Mouse (Mus musculus): Measurements from ENCODE around the gene Nmnat3. TPM values are rescaled to one million over a fixed set of nuclear protein-coding genes. Genes with fewer than 3 reads are reported as not detected.
A peak's percentile ranks its signal among the peaks of the same experiment; 100 is the strongest.

Nmnat3 gene
- polyA plus RNA-seq, 1 experiment from 2014 or later = 10.3 TPM

DNA sequence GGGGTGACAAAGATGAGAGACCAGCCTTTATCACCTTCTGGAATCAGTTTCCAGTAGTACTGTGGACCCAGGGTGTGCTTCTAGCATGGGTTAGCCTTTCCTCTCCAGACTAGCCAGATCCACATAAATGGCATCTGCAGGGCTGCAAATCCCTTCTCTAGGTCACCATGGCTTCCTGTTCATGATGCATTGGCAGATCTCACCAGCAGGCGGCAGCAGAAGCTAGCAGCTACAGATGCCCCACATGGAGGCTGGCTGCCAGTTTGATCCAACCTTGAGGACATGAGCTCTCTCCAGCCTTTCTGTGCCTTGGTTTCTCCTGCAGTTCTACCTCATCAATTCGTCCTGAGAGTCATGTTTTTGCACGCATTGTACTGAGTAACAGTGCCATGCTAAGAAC, 121.9 kb downstream of the Nmnat3 start:
- 21% methylated on average over 3 of the region's 3 CpGs for WGBS (ENCODE audit: insufficient replicate concordance)
- no peak overlapping the region for H3K9ac ChIP-seq (ENCODE audit: low read depth, low read length)
- H3K4me1 ChIP-seq (ENCODE audit: control insufficient read depth, insufficient read depth, low read length) = no peaks in the 10 kb centered on the region
- H3K4me2 ChIP-seq = no peak overlapping the region
- H3K9me3 ChIP-seq (replicated peaks; ENCODE audit: control insufficient read depth, low read length) = no peaks in the 10 kb centered on the region
- no peak for ATAC-seq (replicated peaks; ENCODE audit: insufficient number of reproducible peaks, low FRiP score, low TSS enrichment)
- H3K36me3 ChIP-seq (ENCODE audit: control insufficient read depth, insufficient read depth, low read length) = no peaks in the 10 kb centered on the region
- no peaks in the 10 kb centered on the region for H3K27me3 ChIP-seq (ENCODE audit: control insufficient read depth, insufficient read depth, low read length)
- no peak overlapping the region for H3K4me3 ChIP-seq (ENCODE audit: low read depth, low read length)
- no peak overlapping the region for H3K27ac ChIP-seq (ENCODE audit: low read depth, low read length)

GRCm38 (mm10) chr9:98415427-98415826, 128.2 kb downstream of the Nmnat3 start:
- H3K4me2 ChIP-seq = no peak overlapping the region
- H3K9me3 ChIP-seq (replicated peaks; ENCODE audit: control insufficient read depth, low read length) = no peaks in the 10 kb centered on the region; the same call in 1 of the 2 replicates
- no peak overlapping the region for H3K9ac ChIP-seq (ENCODE audit: low read depth, low read length)
- no peaks in the 10 kb centered on the region for H3K36me3 ChIP-seq (ENCODE audit: control insufficient read depth, insufficient read depth, low read length)
- ATAC-seq (replicated peaks; ENCODE audit: insufficient number of reproducible peaks, low FRiP score, low TSS enrichment) = no peak
- no peaks in the 10 kb centered on the region for H3K4me1 ChIP-seq (ENCODE audit: control insufficient read depth, insufficient read depth, low read length)
- WGBS (ENCODE audit: insufficient replicate concordance) = 83% methylated on average over 4 of the region's 4 CpGs
- H3K4me3 ChIP-seq (ENCODE audit: low read depth, low read length) = no peak overlapping the region
- H3K27me3 ChIP-seq (ENCODE audit: control insufficient read depth, insufficient read depth, low read length) = no peaks in the 10 kb centered on the region
- no peak overlapping the region for H3K27ac ChIP-seq (ENCODE audit: low read depth, low read length)

GRCm38 (mm10) chr9:98417919-98418318, 130.7 kb downstream of the Nmnat3 start:
- H3K4me3 ChIP-seq (ENCODE audit: low read depth, low read length) = no peak overlapping the region
- WGBS (ENCODE audit: insufficient replicate concordance) = 53% methylated on average over 7 of the region's 7 CpGs
- H3K27ac ChIP-seq (ENCODE audit: low read depth, low read length) = no peak overlapping the region
- ATAC-seq (replicated peaks; ENCODE audit: insufficient number of reproducible peaks, low FRiP score, low TSS enrichment) = no peak
- H3K4me2 ChIP-seq = no peak overlapping the region
- H3K27me3 ChIP-seq (ENCODE audit: control insufficient read depth, insufficient read depth, low read length) = 0 out of 2 replicates have a peak, but pooled peaks cover 3% of the 10 kb centered on the region
- H3K9ac ChIP-seq (ENCODE audit: low read depth, low read length) = no peak overlapping the region
- H3K4me1 ChIP-seq (ENCODE audit: control insufficient read depth, insufficient read depth, low read length) = no peaks in the 10 kb centered on the region
- no peaks in the 10 kb centered on the region for H3K36me3 ChIP-seq (ENCODE audit: control insufficient read depth, insufficient read depth, low read length)
- H3K9me3 ChIP-seq (replicated peaks; ENCODE audit: control insufficient read depth, low read length) = no peaks in the 10 kb centered on the region; the same call in 1 of the 2 replicates

- no peaks in the 10 kb centered on the region for H3K36me3 ChIP-seq (ENCODE audit: control insufficient read depth, insufficient read depth, low read length)
- no peak overlapping the region for H3K9ac ChIP-seq (ENCODE audit: low read depth, low read length)
- no peaks in the 10 kb centered on the region; the same call in 1 of the 2 replicates for H3K9me3 ChIP-seq (replicated peaks; ENCODE audit: control insufficient read depth, low read length)
- no peak overlapping the region for H3K4me2 ChIP-seq
- no peak overlapping the region for H3K27ac ChIP-seq (ENCODE audit: low read depth, low read length)
- WGBS (ENCODE audit: insufficient replicate concordance) = 89% methylated on average over 3 of the region's 3 CpGs
- no peaks in the 10 kb centered on the region for H3K4me1 ChIP-seq (ENCODE audit: control insufficient read depth, insufficient read depth, low read length)
- H3K27me3 ChIP-seq (ENCODE audit: control insufficient read depth, insufficient read depth, low read length) = 0 out of 2 replicates have a peak, but pooled peaks cover 6% of the 10 kb centered on the region
- no peak for ATAC-seq (replicated peaks; ENCODE audit: insufficient number of reproducible peaks, low FRiP score, low TSS enrichment)
- no peak overlapping the region for H3K4me3 ChIP-seq (ENCODE audit: low read depth, low read length)
These were observed 131.1 kb downstream of the Nmnat3 start for GRCm38 (mm10) chr9:98418346-98418745.

DNA sequence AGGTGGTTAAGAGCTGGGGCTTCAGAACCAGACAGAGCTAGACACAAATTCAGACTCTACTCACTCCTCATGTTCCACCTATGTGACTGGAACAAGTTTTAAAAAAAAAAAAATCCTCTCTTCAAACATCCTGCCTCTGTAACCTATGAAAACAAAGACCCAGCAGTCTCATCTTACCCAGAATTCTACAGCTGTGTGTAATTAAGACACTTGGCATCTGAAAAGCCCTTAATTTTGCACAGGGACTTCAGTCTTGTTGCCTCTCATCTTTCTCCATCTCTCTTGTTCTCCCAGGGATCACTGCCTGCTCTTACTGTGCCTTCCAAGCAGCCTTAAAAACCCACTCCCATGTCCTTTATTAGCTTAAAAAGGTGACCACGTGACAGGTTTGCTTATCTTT, 133.4 kb downstream of the Nmnat3 start:
- H3K27ac ChIP-seq (ENCODE audit: low read depth, low read length) = no peak overlapping the region
- peaks cover 7% of the 10 kb centered on the region; the same call in 1 of the 2 replicates for H3K4me1 ChIP-seq (ENCODE audit: control insufficient read depth, insufficient read depth, low read length)
- H3K36me3 ChIP-seq (ENCODE audit: control insufficient read depth, insufficient read depth, low read length) = no peaks in the 10 kb centered on the region
- no peak overlapping the region for H3K4me3 ChIP-seq (ENCODE audit: low read depth, low read length)
- ATAC-seq (replicated peaks; ENCODE audit: insufficient number of reproducible peaks, low FRiP score, low TSS enrichment) = no peak
- 68% methylated on average over 1 of the region's 1 CpGs for WGBS (ENCODE audit: insufficient replicate concordance)
- H3K9me3 ChIP-seq (replicated peaks; ENCODE audit: control insufficient read depth, low read length) = no peaks in the 10 kb centered on the region; the same call in 1 of the 2 replicates
- no peak overlapping the region for H3K4me2 ChIP-seq
- peaks cover 8% of the 10 kb centered on the region; the same call in 1 of the 2 replicates for H3K27me3 ChIP-seq (ENCODE audit: control insufficient read depth, insufficient read depth, low read length)
- H3K9ac ChIP-seq (ENCODE audit: low read depth, low read length) = no peak overlapping the region

DNA sequence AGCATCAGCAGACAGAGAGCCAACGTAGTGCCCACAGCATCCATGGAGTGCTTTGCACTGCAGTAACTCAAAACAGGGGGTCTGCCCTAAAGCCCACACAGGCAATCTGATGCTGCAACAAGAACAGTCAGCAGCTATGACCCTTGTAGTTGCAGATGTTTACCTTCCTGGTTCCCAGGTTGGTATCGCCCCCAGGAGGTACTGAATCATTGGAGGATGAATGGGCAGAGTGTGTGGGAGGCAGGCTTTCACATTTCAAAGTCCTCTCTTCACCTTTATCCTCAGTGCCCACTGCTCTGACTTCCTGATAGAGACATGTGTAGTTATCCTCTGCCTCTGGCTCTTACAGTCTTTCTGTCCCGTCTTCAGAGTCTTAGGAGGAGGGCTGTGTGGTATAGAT, 134.7 kb downstream of the Nmnat3 start:
- Histone ChIP-seq H3K27ac (ENCODE audit: low read depth, low read length) (no peak overlapping the region), H3K9me3 (replicated peaks; ENCODE audit: control insufficient read depth, low read length) (no peaks in the 10 kb centered on the region), H3K36me3 (ENCODE audit: control insufficient read depth, insufficient read depth, low read length) (no peaks in the 10 kb centered on the region), H3K4me1 (ENCODE audit: control insufficient read depth, insufficient read depth, low read length) (peaks cover 11% of the 10 kb centered on the region; the same call in 1 of the 2 replicates), H3K27me3 (ENCODE audit: control insufficient read depth, insufficient read depth, low read length) (peaks cover 8% of the 10 kb centered on the region; the same call in 1 of the 2 replicates), H3K4me3 (ENCODE audit: low read depth, low read length) (no peak overlapping the region), H3K4me2 (no peak overlapping the region), H3K9ac (ENCODE audit: low read depth, low read length) (no peak overlapping the region)
- 56% methylated on average over 3 of the region's 3 CpGs for WGBS (ENCODE audit: insufficient replicate concordance)
- ATAC-seq (replicated peaks; ENCODE audit: insufficient number of reproducible peaks, low FRiP score, low TSS enrichment) = no peak

DNA sequence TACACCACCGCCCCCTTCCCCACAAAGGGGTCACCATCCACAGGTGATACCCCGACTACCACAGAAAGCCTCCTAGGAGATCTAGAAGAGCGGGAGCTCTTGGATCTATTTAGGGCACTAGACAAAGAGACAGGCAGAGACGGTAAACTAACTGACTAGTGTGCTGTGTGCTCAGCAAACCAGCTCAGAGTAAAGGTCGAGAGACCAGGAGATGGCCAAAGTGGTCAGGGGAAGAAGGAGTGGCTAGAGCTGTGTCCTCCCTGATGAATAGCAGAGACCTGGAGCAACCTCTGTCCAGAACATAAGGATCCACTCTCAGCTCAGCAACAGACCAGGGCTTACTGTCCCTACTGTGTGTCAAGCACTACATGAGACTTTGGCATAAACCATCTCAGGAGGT, 135.4 kb downstream of the Nmnat3 start, which contains the start of gene Rbp1:
TSS of gene Rbp1 (plus strand) at position 306 of the 400 bp plus-strand sequence.
- Histone ChIP-seq H3K27me3 (ENCODE audit: control insufficient read depth, insufficient read depth, low read length) (peaks cover 8% of the 10 kb centered on the region; the same call in 1 of the 2 replicates), H3K9me3 (replicated peaks; ENCODE audit: control insufficient read depth, low read length) (no peaks in the 10 kb centered on the region), H3K4me2 (no peak within 1 kb of the TSS), H3K9ac (ENCODE audit: low read depth, low read length) (no peak within 1 kb of the TSS), H3K27ac (ENCODE audit: low read depth, low read length) (no peak within 1 kb of the TSS), H3K4me3 (ENCODE audit: low read depth, low read length) (no peak within 1 kb of the TSS), H3K4me1 (ENCODE audit: control insufficient read depth, insufficient read depth, low read length) (peaks cover 16% of the 10 kb centered on the region), H3K36me3 (ENCODE audit: control insufficient read depth, insufficient read depth, low read length) (no peaks in the 10 kb centered on the region)
- 78% methylated on average over 5 of the region's 5 CpGs for WGBS (ENCODE audit: insufficient replicate concordance)
- ATAC-seq (replicated peaks; ENCODE audit: insufficient number of reproducible peaks, low FRiP score, low TSS enrichment) = no peak

- no peaks in the 10 kb centered on the region for H3K9me3 ChIP-seq (replicated peaks; ENCODE audit: control insufficient read depth, low read length)
- no peak overlapping the region for H3K4me2 ChIP-seq
- ATAC-seq (replicated peaks; ENCODE audit: insufficient number of reproducible peaks, low FRiP score, low TSS enrichment) = no peak
- H3K27me3 ChIP-seq (ENCODE audit: control insufficient read depth, insufficient read depth, low read length) = peaks cover 8% of the 10 kb centered on the region; the same call in 1 of the 2 replicates
- no peaks in the 10 kb centered on the region for H3K36me3 ChIP-seq (ENCODE audit: control insufficient read depth, insufficient read depth, low read length)
- H3K4me3 ChIP-seq (ENCODE audit: low read depth, low read length) = no peak overlapping the region
- H3K9ac ChIP-seq (ENCODE audit: low read depth, low read length) = no peak overlapping the region
- peaks cover 23% of the 10 kb centered on the region for H3K4me1 ChIP-seq (ENCODE audit: control insufficient read depth, insufficient read depth, low read length)
- no peak overlapping the region for H3K27ac ChIP-seq (ENCODE audit: low read depth, low read length)
- 10% methylated on average over 4 of the region's 4 CpGs for WGBS (ENCODE audit: insufficient replicate concordance)
These were observed 136.5 kb downstream of the Nmnat3 start for GRCm38 (mm10) chr9:98423691-98424090.

GRCm38 (mm10) chr9:98424291-98424690, 137.1 kb downstream of the Nmnat3 start:
- H3K36me3 ChIP-seq (ENCODE audit: control insufficient read depth, insufficient read depth, low read length) = no peaks in the 10 kb centered on the region
- peak overlapping the region; percentile 63 for H3K4me3 ChIP-seq (ENCODE audit: low read depth, low read length)
- no peak overlapping the region for H3K27ac ChIP-seq (ENCODE audit: low read depth, low read length)
- no peaks in the 10 kb centered on the region for H3K9me3 ChIP-seq (replicated peaks; ENCODE audit: control insufficient read depth, low read length)
- H3K4me2 ChIP-seq = peak overlapping the region; percentile 81
- H3K9ac ChIP-seq (ENCODE audit: low read depth, low read length) = peak overlapping the region; percentile 75; the same call in 1 of the 2 replicates
- H3K4me1 ChIP-seq (ENCODE audit: control insufficient read depth, insufficient read depth, low read length) = peaks cover 29% of the 10 kb centered on the region
- no peak for ATAC-seq (replicated peaks; ENCODE audit: insufficient number of reproducible peaks, low FRiP score, low TSS enrichment)
- H3K27me3 ChIP-seq (ENCODE audit: control insufficient read depth, insufficient read depth, low read length) = peaks cover 8% of the 10 kb centered on the region; the same call in 1 of the 2 replicates
- WGBS (ENCODE audit: insufficient replicate concordance) = 3% methylated on average over 8 of the region's 8 CpGs
